Mouse (Mus musculus) lung, postnatal 0 days (tissue): ENCODE data around the gene Slc2a4.
"Not testable (repeated sequence)": the region's sequence is repeated elsewhere in the genome, so short reads cannot be mapped to it uniquely, and the experiment has no call there.

Experiments used
- CTCF ChIP-seq: IDR thresholded peaks from 2 replicates; pipeline ENCODE4 v1.5.1; 2016; ENCODE audit warnings: antibody characterized with exemption, mild to moderate bottlenecking
- EP300 ChIP-seq: IDR thresholded peaks from 2 replicates; pipeline ENCODE4 v1.6.1; 2016; ENCODE audit warnings: antibody characterized with exemption, mild to moderate bottlenecking, control low read depth

DNA sequence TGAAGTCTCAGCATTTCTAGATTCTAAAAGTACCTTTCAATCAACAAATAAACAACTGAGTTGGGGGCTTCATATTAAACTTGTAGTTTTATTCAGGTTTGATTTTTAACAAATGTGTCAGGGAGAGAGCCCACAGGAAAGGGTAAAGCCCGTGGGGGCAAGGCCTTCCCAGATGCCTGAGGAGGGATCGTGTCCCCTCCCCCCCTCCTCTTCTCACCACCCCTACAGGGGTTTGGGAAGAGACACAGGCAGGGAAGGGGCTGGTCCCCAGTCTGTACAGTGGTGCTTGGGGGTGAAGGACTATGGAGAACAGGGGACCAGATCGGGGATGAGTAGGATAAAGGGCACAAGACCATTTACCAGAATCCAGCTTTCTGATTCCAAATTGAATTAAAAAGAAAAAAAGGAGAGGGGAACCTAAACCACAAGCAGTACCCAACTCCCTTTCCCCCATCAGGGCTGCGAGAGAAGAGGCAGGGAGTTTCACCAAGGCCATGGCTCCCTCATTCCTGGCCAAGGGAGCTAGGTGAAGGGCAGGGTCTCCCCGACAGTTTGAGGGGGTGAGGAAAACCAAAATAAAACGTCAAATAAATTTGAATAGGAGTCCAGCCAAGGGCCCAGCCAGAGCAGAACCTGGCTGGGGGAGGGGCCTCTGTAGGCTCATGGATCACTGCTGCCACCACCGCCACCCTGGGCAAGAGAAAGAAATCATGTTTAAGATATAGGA is 31.2 kb downstream of the Slc2a4 start:
- not testable (repeated sequence) for TF ChIP-seq CTCF, EP300
